Mouse (Mus musculus) heart, adult 2 months (tissue): ENCODE results near the gene Ercc1. TPM values are rescaled to one million over a fixed set of nuclear protein-coding genes. Genes with fewer than 3 reads are reported as not detected.

Experiments
- DNase-seq, 2 experiments: peaks; one replicate each; pipeline ENCODE4 v3.0.0; 2021
- H3K27ac ChIP-seq: fragments of 200-600 bp; 2 replicates; pipeline ENCODE4 v1.8.1; 2022
- H3K27me3 ChIP-seq: fragments of 200-500 bp; 2 replicates; pipeline ENCODE4 v1.6.1; 2012; ENCODE audit warnings: mild to moderate bottlenecking, low read length, inconsistent platforms, mixed read lengths; ENCODE audit not compliant: control insufficient read depth, insufficient read depth
- H3K36me3 ChIP-seq: fragments of 200-500 bp; 2 replicates; pipeline ENCODE4 v1.6.1; 2012; ENCODE audit warnings: low read length, inconsistent platforms; ENCODE audit not compliant: control insufficient read depth, insufficient read depth
- H3K4me1 ChIP-seq: fragments of 200-500 bp; 2 replicates; pipeline ENCODE4 v1.6.1; 2011; ENCODE audit warnings: low read length; ENCODE audit not compliant: control insufficient read depth, insufficient read depth
- H3K4me3 ChIP-seq: fragments of 200-600 bp; 2 replicates; pipeline ENCODE4 v1.8.1; 2022
- H3K79me2 ChIP-seq: fragments of 200-500 bp; replicated peaks from 2 replicates; pipeline ENCODE4 v1.6.1; 2012; ENCODE audit warnings: mild to moderate bottlenecking, inconsistent platforms, low read length, moderate library complexity, mixed read lengths; ENCODE audit not compliant: control insufficient read depth, insufficient read depth
- H3K9ac ChIP-seq: fragments of 200-500 bp; 2 replicates; pipeline ENCODE4 v1.6.1; 2012; ENCODE audit warnings: low read depth, mild to moderate bottlenecking, control low read depth, inconsistent platforms, low read length, mixed read lengths
- CTCF ChIP-seq: fragments of 200-600 bp; IDR thresholded peaks from 2 replicates; pipeline ENCODE4 v1.8.1; 2022; ENCODE audit warnings: antibody characterized with exemption, mild to moderate bottlenecking, moderate library complexity
- EP300 ChIP-seq: fragments of 200-500 bp; IDR thresholded peaks from 2 replicates; pipeline ENCODE4 v1.6.1; 2011; ENCODE audit warnings: low read depth, low read length, control low read depth; ENCODE audit not compliant: insufficient read depth
- POLR2A ChIP-seq: fragments of 200-500 bp; IDR thresholded peaks from 2 replicates; pipeline ENCODE4 v1.6.1; 2011; ENCODE audit warnings: mild to moderate bottlenecking, low read depth, low read length, control low read depth; ENCODE audit not compliant: insufficient read depth
- WGBS: fragments of 180-500 bp; shearing (Covaris S2); methylation state at CpG from one replicate; pipeline ENCODE4 v1.1.7; 2018; 5-methylcytosine and 5-hydroxymethylcytosine counted together
- intact Hi-C: fragments of 180-260 bp; cut with DNase I; formaldehyde crosslinking; loops from one replicate; pipeline ENCODE4 v1.15.1; 2025
- polyA plus RNA-seq: library from polyadenylated mRNA; depleted of rRNA; stranded (reverse); fragments of >200 nt; gene quantifications from 2 replicates; pipeline ENCODE4 v1.2.3, GENCODE M21; 2012
- total RNA-seq, 2 experiments: library from RNA; stranded (reverse); gene quantifications; 2 replicates each; pipeline ENCODE4 v1.2.3; 2021

Gene Ercc1
- total and polyA plus RNA-seq, 3 experiments, result 46.8 to 48.6 (median 47.1) TPM

- Histone ChIP-seq H3K9ac (peak overlapping the region; percentile 43; the same call in 1 of the 2 replicates), H3K36me3 (no peaks in the 10 kb centered on the region), H3K4me3 (no peak overlapping the region), H3K27me3 (no peaks in the 10 kb centered on the region), H3K27ac (peak overlapping the region; percentile 92; the same call in 1 of the 2 replicates), H3K4me1 (peaks cover 10% of the 10 kb centered on the region), H3K79me2 (no peaks in the 10 kb centered on the region)
- DNase-seq, result peak; percentile 73 to 85
- TF ChIP-seq POLR2A (no peak), EP300 (peak; percentile 87)
- 1% methylated on average over 11 of the region's 11 CpGs for WGBS
- intact Hi-C loops, result loop anchor here (1.0 to 5.0 kb wide), 3 partner anchors 43 to 165 kb away; partner anchors contain the start of gene Opa3
Measured at GRCm38 (mm10) chr7:19343210-19343808, 1.3 kb upstream of the Ercc1 start.

- Histone ChIP-seq H3K9ac (peak overlapping the region; percentile 78), H3K4me1 (peaks cover 12% of the 10 kb centered on the region), H3K27ac (peak overlapping the region; percentile 92), H3K27me3 (no peaks in the 10 kb centered on the region), H3K4me3 (peak overlapping the region; percentile 87), H3K79me2 (no peaks in the 10 kb centered on the region), H3K36me3 (no peaks in the 10 kb centered on the region)
- WGBS, result under 1% methylated on average over 31 of the region's 31 CpGs
- intact Hi-C loops, result loop anchor here (2.0 to 5.0 kb wide), 2 partner anchors 16 to 118 kb away; partner anchors contain the start of gene Opa3
- peak; percentile 92 to 95 for DNase-seq
- TF ChIP-seq POLR2A, result peak; percentile 64
- TF ChIP-seq EP300, result peak; percentile 36; the same call in 1 of the 2 replicates
- TF ChIP-seq CTCF, result peak; percentile 4; the same call in 1 of the 2 replicates
Measured at GRCm38 (mm10) chr7:19344938-19345471, 427 bp downstream of the Ercc1 start.

GRCm38 (mm10) chr7:19349188-19349915 is 4.8 kb downstream of the Ercc1 start:
- WGBS, result 49% methylated on average over 13 of the region's 13 CpGs
- peaks cover 7% of the 10 kb centered on the region for H3K4me1 ChIP-seq
- no peaks in the 10 kb centered on the region for H3K36me3 ChIP-seq
- peak overlapping the region; percentile 47 for H3K9ac ChIP-seq
- intact Hi-C loops, result no loop called here
- no peaks in the 10 kb centered on the region for H3K79me2 ChIP-seq
- H3K27ac ChIP-seq, result peak overlapping the region; percentile 72
- peak overlapping the region; percentile 41 for H3K4me3 ChIP-seq
- no peaks in the 10 kb centered on the region for H3K27me3 ChIP-seq
- peak; percentile 97 for TF ChIP-seq EP300
- no peak for TF ChIP-seq CTCF
- TF ChIP-seq POLR2A, result peak; percentile 71
- peak; percentile 57 to 58 for DNase-seq

GRCm38 (mm10) chr7:19350221-19350620 is 5.6 kb downstream of the Ercc1 start:
- intact Hi-C loops, result no loop called here

GRCm38 (mm10) chr7:19354991-19355390 is 10.4 kb downstream of the Ercc1 start:
- TF ChIP-seq CTCF (no peak), POLR2A (no peak), EP300 (no peak)
- 88% methylated on average over 5 of the region's 5 CpGs for WGBS
- intact Hi-C loops, result no loop called here

More at GRCm38 (mm10) chr7:19350221-19350620, 5.6 kb downstream of the Ercc1 start:
- Histone ChIP-seq H3K27ac (peak overlapping the region; percentile 72), H3K4me3 (no peak overlapping the region), H3K4me1 (peaks cover 5% of the 10 kb centered on the region), H3K27me3 (no peaks in the 10 kb centered on the region), H3K9ac (no peak overlapping the region), H3K36me3 (no peaks in the 10 kb centered on the region), H3K79me2 (no peaks in the 10 kb centered on the region)
- 90% methylated on average over 8 of the region's 8 CpGs for WGBS
- no peak for DNase-seq
- TF ChIP-seq EP300 (no peak), POLR2A (no peak), CTCF (no peak)

More at GRCm38 (mm10) chr7:19354991-19355390, 10.4 kb downstream of the Ercc1 start:
- Histone ChIP-seq H3K4me1 (peaks cover 1% of the 10 kb centered on the region; the same call in 1 of the 2 replicates), H3K27me3 (no peaks in the 10 kb centered on the region), H3K79me2 (no peaks in the 10 kb centered on the region), H3K36me3 (no peaks in the 10 kb centered on the region), H3K4me3 (no peak overlapping the region), H3K9ac (no peak overlapping the region), H3K27ac (no peak overlapping the region)
- no peak for DNase-seq
